In genomic region chr7:100965079-100965478, GRCm38 (mm10) we compare ENCODE assay signal across 9 mouse cellular contexts. TPM values are rescaled to one million over a fixed set of nuclear protein-coding genes. Genes with fewer than 3 reads are reported as not detected.
A peak's percentile ranks its signal among the peaks of the same experiment; 100 is the strongest.
DNase-seq lines count a peak whose midpoint lies in the region; ATAC-seq and TF ChIP-seq lines count a peak whose summit lies in the region.
"Had no signal": no experiment of that assay in that cellular context is flagged by ENCODE, and none has a peak within 500 bp of the region (broad histone marks: within the 10 kb centered on the region; RNA-seq: fewer than 3 reads in every experiment).

No protein-coding gene starts in this region.

- no peak overlapping the region for H3K27ac ChIP-seq in heart, postnatal 0 days (ENCODE audit: low read depth)
- H3K27ac ChIP-seq in heart, embryonic 12.5 days (ENCODE audit: poor library complexity, severe bottlenecking) = no peak overlapping the region
- no peak overlapping the region for H3K27ac ChIP-seq in forebrain, embryonic 16.5 days (ENCODE audit: low read length)
- H3K27ac ChIP-seq in midbrain, embryonic 14.5 days (replicated peaks; ENCODE audit: low read depth, low read length) = no peak overlapping the region

- no peak overlapping the region for H3K9ac ChIP-seq in heart, postnatal 0 days (replicated peaks; ENCODE audit: low read depth, low read length)
- H3K9ac ChIP-seq in heart, embryonic 12.5 days = no peak overlapping the region
- no peak overlapping the region for H3K9ac ChIP-seq in forebrain, embryonic 16.5 days (replicated peaks; ENCODE audit: low read depth, low read length)
- H3K9ac ChIP-seq in midbrain, embryonic 14.5 days (replicated peaks; ENCODE audit: low read length) = no peak overlapping the region
- H3K9ac ChIP-seq: embryonic facial prominence, embryonic 12.5 days had no signal

- WGBS in heart, postnatal 0 days = 25% methylated on average over 4 of the region's 4 CpGs
- WGBS in heart, embryonic 12.5 days = 22% methylated on average over 4 of the region's 4 CpGs
- 20% methylated on average over 4 of the region's 4 CpGs for WGBS in forebrain, embryonic 16.5 days
- WGBS in midbrain, embryonic 14.5 days = 18% methylated on average over 4 of the region's 4 CpGs

- DNase-seq in heart, postnatal 0 days (ENCODE audit: low spot score) = peak; percentile 71
- DNase-seq in B cell, adult 2 months = peak; percentile 46 to 47
- peak; percentile 76 for DNase-seq in ZHBTc4 (ENCODE audit: low read depth, low spot score)
- peak; percentile 49 for DNase-seq in midbrain, embryonic 14.5 days
- no peak for DNase-seq in ovary, postnatal 10 days (ENCODE audit: low spot score)
- DNase-seq in urinary bladder, postnatal 14 days (ENCODE audit: low spot score) = no peak

- no peaks in the 10 kb centered on the region for H3K9me3 ChIP-seq in heart, postnatal 0 days (replicated peaks; ENCODE audit: control insufficient read depth, low read length)
- H3K9me3 ChIP-seq in heart, embryonic 12.5 days (replicated peaks) = no peaks in the 10 kb centered on the region
- no peaks in the 10 kb centered on the region for H3K9me3 ChIP-seq in forebrain, embryonic 16.5 days (ENCODE audit: control insufficient read depth, low read length)
- H3K9me3 ChIP-seq in midbrain, embryonic 14.5 days (ENCODE audit: control insufficient read depth, low read length) = no peaks in the 10 kb centered on the region
- H3K9me3 ChIP-seq: embryonic facial prominence, embryonic 12.5 days had no signal

- H3K27me3 ChIP-seq in heart, postnatal 0 days (ENCODE audit: control insufficient read depth, insufficient read depth, low read length) = no peaks in the 10 kb centered on the region
- H3K27me3 ChIP-seq in heart, embryonic 12.5 days (replicated peaks) = peaks cover 14% of the 10 kb centered on the region
- H3K27me3 ChIP-seq in forebrain, embryonic 16.5 days (replicated peaks; ENCODE audit: control insufficient read depth, insufficient read depth, low read length) = no peaks in the 10 kb centered on the region
- H3K27me3 ChIP-seq in midbrain, embryonic 14.5 days (ENCODE audit: control insufficient read depth, insufficient read depth, low read length) = no peaks in the 10 kb centered on the region
- H3K27me3 ChIP-seq: embryonic facial prominence, embryonic 12.5 days had no signal

- H3K4me2 ChIP-seq in heart, postnatal 0 days (ENCODE audit: low read depth, low read length) = no peak overlapping the region
- H3K4me2 ChIP-seq in heart, embryonic 12.5 days = no peak overlapping the region
- no peak overlapping the region for H3K4me2 ChIP-seq in forebrain, embryonic 16.5 days (ENCODE audit: low read length)
- no peak overlapping the region for H3K4me2 ChIP-seq in midbrain, embryonic 14.5 days (ENCODE audit: low read length)
- H3K4me2 ChIP-seq: embryonic facial prominence, embryonic 12.5 days had no signal

- H3K36me3 ChIP-seq in heart, postnatal 0 days (replicated peaks; ENCODE audit: control insufficient read depth, insufficient read depth, low read length) = no peaks in the 10 kb centered on the region
- H3K36me3 ChIP-seq in heart, embryonic 12.5 days = no peaks in the 10 kb centered on the region
- H3K36me3 ChIP-seq in forebrain, embryonic 16.5 days (ENCODE audit: control insufficient read depth, insufficient read depth) = no peaks in the 10 kb centered on the region
- no peaks in the 10 kb centered on the region for H3K36me3 ChIP-seq in midbrain, embryonic 14.5 days (ENCODE audit: control insufficient read depth, insufficient read depth, low read length)
- H3K36me3 ChIP-seq: embryonic facial prominence, embryonic 12.5 days had no signal

- peak; percentile 65 for ATAC-seq in heart, postnatal 0 days (ENCODE audit: insufficient read depth, low read depth)
- no peak for ATAC-seq in heart, embryonic 12.5 days (ENCODE audit: insufficient number of reproducible peaks, low FRiP score)
- ATAC-seq in forebrain, embryonic 16.5 days = 0 out of 2 replicates have a peak, but pooled peaks have one; percentile 33
- no peak for ATAC-seq in midbrain, embryonic 14.5 days (ENCODE audit: low FRiP score, low TSS enrichment)

- TF ChIP-seq EP300 in heart, postnatal 0 days (IDR thresholded peaks at IDR 0.05; ENCODE audit: low read depth) = no peak

- H3K4me3 ChIP-seq in heart, postnatal 0 days (ENCODE audit: low read depth, low read length) = no peak overlapping the region
- no peak overlapping the region for H3K4me3 ChIP-seq in heart, embryonic 12.5 days
- H3K4me3 ChIP-seq in forebrain, embryonic 16.5 days (replicated peaks; ENCODE audit: low read length) = no peak overlapping the region
- H3K4me3 ChIP-seq in midbrain, embryonic 14.5 days (replicated peaks; ENCODE audit: low read depth, low read length) = no peak overlapping the region
- H3K4me3 ChIP-seq: embryonic facial prominence, embryonic 12.5 days had no signal

- H3K4me1 ChIP-seq in heart, postnatal 0 days (ENCODE audit: control insufficient read depth, insufficient read depth) = peaks cover 7% of the 10 kb centered on the region
- H3K4me1 ChIP-seq in heart, embryonic 12.5 days (replicated peaks) = peaks cover 20% of the 10 kb centered on the region
- H3K4me1 ChIP-seq in forebrain, embryonic 16.5 days (replicated peaks; ENCODE audit: control insufficient read depth, insufficient read depth, low read length) = no peaks in the 10 kb centered on the region
- H3K4me1 ChIP-seq in midbrain, embryonic 14.5 days (ENCODE audit: control insufficient read depth, insufficient read depth, low read length) = 0 out of 2 replicates have a peak, but pooled peaks cover 4% of the 10 kb centered on the region
- H3K4me1 ChIP-seq: embryonic facial prominence, embryonic 12.5 days had no signal

- peak; percentile 78 for TF ChIP-seq CTCF in heart, postnatal 0 days (IDR thresholded peaks at IDR 0.05; ENCODE audit: low read depth)

RNA-seq across cellular contexts. Expression of gene P2ry6, which starts 9.4 kb away (rescaled TPM):
- total RNA-seq in heart, postnatal 0 days (2014; rRNA removed; ENCODE audit: low replicate concordance) = 1.0 and 4.5 TPM in 2 replicates
- 3.5 and 3.9 TPM in 2 replicates for polyA plus RNA-seq in heart, postnatal 0 days (2015; fragmentation: Nextera tagmentation; extraction: Ambion mirVana)
- 2.3 and 2.6 TPM in 2 replicates for polyA plus RNA-seq in heart, embryonic 12.5 days (2016; fragmentation: Nextera tagmentation; extraction: Ambion mirVana)
- 2.6 and 2.9 TPM in 2 replicates for polyA plus RNA-seq in forebrain, embryonic 16.5 days (2015; fragmentation: Nextera tagmentation; extraction: Ambion mirVana)
- polyA plus RNA-seq in midbrain, embryonic 14.5 days (2014; fragmentation: Nextera tagmentation; extraction: Ambion mirVana) = 1.8 and 2.7 TPM in 2 replicates

RNA-seq across cellular contexts. Expression of gene Arhgef17, which starts 33.2 kb away (rescaled TPM):
- 28.4 and 42.3 TPM in 2 replicates for total RNA-seq in heart, postnatal 0 days (2014; rRNA removed; ENCODE audit: low replicate concordance)
- polyA plus RNA-seq in heart, postnatal 0 days (2015; fragmentation: Nextera tagmentation; extraction: Ambion mirVana) = 2.6 and 2.8 TPM in 2 replicates
- polyA plus RNA-seq in heart, embryonic 12.5 days (2016; fragmentation: Nextera tagmentation; extraction: Ambion mirVana) = 8.7 and 10.6 TPM in 2 replicates
- polyA plus RNA-seq in forebrain, embryonic 16.5 days (2015; fragmentation: Nextera tagmentation; extraction: Ambion mirVana) = 8.5 and 10.2 TPM in 2 replicates
- 12.1 and 13.2 TPM in 2 replicates for polyA plus RNA-seq in midbrain, embryonic 14.5 days (2014; fragmentation: Nextera tagmentation; extraction: Ambion mirVana)

RNA-seq across cellular contexts. Expression of gene P2ry2, which starts 47.6 kb away (rescaled TPM):
- total RNA-seq in heart, postnatal 0 days (2014; rRNA removed; ENCODE audit: low replicate concordance) = 8.0 and 12.9 TPM in 2 replicates
- 3.0 and 3.8 TPM in 2 replicates for polyA plus RNA-seq in heart, postnatal 0 days (2015; fragmentation: Nextera tagmentation; extraction: Ambion mirVana)
- 1.1 and 1.2 TPM in 2 replicates for polyA plus RNA-seq in heart, embryonic 12.5 days (2016; fragmentation: Nextera tagmentation; extraction: Ambion mirVana)
- polyA plus RNA-seq in forebrain, embryonic 16.5 days (2015; fragmentation: Nextera tagmentation; extraction: Ambion mirVana) = not detected in 2 replicates
- polyA plus RNA-seq in midbrain, embryonic 14.5 days (2014; fragmentation: Nextera tagmentation; extraction: Ambion mirVana) = 0.16 TPM in 1 of 2 replicates, not detected in the other

Comparison
In these comparisons a context has a peak if more than half of its experiments do, and no peak if none do; other contexts are left out.
1. ATAC-seq: peak in heart, postnatal 0 days (single experiment) and forebrain, embryonic 16.5 days (single experiment); none in heart, embryonic 12.5 days (single experiment) and midbrain, embryonic 14.5 days (single experiment).
2. DNase-seq: peak in heart, postnatal 0 days (single experiment), B cell, adult 2 months (2 of 2), ZHBTc4 (single experiment) and midbrain, embryonic 14.5 days (single experiment); none in ovary, postnatal 10 days (single experiment) and urinary bladder, postnatal 14 days (single experiment).